Mouse (Mus musculus) naive thymus-derived CD4-positive, alpha-beta T cell, adult 5 months (primary cell): ENCODE measurements around the gene Cd3e. TPM values are rescaled to one million over a fixed set of nuclear protein-coding genes. Genes with fewer than 3 reads are reported as not detected.

Experiments
- polyA plus RNA-seq: library from polyadenylated mRNA; unstranded; fragments of 100-300 nt; shearing (Covaris generic); gene quantifications from one replicate; pipeline ENCODE4 v1.2.1, GENCODE M21; 2017

The Cd3e gene
- polyA plus RNA-seq = 970 TPM

DNA sequence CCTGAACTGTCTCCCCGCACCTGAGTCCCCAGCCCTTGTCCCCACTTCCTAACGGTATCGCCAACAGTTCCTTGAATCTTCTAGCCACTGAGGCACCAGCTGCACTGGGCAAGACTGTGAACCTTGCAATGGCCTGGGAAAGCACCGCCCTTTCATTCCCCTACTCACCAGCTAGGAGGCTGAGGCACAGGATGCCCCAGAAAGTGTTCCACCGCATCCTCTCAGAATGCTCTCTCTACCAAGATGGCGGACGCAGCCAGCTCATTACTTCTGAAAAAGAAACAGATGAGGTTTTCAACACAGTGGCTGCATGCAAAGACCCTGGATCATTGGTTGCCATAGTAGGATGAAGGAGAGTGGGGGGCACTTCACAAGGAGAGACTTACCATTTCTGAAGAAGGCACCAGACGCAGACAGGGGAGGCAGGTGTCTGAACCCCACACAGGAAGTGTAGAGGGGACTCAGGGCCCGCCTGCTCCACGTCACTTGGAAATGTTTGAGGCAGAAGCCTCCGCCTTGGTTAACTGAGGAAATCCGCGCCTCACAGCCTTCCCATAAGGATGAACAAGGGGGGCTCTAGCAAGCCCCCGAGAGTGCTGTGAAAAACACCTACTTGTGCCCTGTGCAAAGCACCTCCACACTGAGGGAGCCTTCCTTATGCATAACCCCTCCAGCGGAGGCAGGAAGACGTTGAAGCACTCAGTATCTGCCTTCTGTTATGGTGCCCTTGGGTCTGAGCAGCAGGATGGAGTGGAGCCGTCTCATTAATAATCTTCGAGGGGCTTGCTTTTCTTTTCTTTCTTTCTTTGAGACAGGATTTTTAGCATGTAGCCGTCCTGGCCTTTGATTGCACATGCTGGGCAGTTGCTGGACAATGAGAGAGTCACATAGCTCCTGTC is at the start of gene Cd3e:
Gene Cd3e, minus strand, starts transcription at position 448 of the 899 bp plus-strand sequence.

GRCm38 (mm10) chr9:45055082-45055713 is 45.8 kb upstream of the Cd3e start, which contains the start of gene Mpzl3:
Mpzl3 (plus strand) TSS chr9:45055186.

DNA sequence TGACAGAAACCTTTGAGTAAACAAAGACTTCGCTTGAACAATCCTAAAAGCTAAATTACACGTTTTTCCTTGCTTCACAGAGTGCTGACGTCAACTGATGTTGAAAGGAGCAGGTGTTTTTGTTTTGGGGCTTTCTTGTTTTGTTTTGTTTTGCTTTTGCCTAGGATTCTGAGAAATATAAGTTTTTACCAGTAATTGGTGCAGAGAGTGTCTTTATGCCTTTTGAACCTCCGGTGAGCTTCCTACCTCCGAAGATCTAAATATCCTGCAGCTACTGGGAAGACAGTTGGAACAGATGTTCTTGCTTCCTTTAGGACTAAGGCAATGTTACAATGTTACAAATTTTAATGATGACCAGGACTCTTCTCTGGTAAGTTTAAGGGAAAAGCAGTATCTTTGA is 30.1 kb upstream of the Cd3e start, which contains the start of gene Mpzl2:
Gene Mpzl2, plus strand, starts transcription at position 301 of the 400 bp plus-strand sequence.

DNA sequence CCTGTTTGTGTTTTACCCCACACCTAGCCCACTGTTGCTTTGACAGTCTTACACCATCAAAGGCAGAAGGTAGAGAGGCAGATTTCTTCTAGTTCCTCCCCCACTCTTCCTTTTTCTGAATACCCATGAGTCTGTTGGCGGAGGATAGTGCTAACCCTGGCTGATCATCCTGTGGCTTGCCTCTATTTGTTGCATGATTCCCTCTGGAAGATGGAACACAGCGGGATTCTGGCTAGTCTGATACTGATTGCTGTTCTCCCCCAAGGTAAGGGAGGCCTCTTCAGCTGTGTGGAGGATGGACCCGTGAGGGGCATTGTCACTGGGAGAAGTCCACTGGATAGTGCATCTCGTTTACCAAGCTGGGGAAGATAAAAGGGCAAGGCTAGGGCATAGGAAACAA is 27.8 kb downstream of the Cd3e start, which contains the start of gene Cd3d:
Gene Cd3d, plus strand, starts transcription at position 111 of the 400 bp plus-strand sequence.

DNA sequence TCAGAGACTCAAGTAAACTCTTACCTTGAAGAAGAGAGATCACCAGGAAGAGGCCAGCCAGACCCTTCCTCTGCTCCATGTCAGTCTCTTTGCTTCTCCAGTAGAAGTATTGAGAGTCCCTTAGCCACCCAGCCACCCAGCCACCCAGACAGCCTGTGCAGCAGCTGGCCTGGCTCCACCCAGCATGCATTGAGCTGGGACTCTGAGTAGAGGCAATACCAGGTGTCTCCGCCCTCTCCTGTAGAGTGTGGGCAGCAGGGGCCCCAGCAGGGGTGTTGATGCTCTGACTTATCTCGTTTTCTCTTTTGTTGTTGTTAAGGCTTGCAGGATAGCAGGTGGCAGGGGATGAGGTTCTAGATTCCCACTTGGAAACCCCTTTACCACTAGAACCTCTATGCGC is 29.2 kb downstream of the Cd3e start, which contains the start of gene Cd3g:
Gene Cd3g, minus strand, starts transcription at position 190 of the 400 bp plus-strand sequence.

DNA sequence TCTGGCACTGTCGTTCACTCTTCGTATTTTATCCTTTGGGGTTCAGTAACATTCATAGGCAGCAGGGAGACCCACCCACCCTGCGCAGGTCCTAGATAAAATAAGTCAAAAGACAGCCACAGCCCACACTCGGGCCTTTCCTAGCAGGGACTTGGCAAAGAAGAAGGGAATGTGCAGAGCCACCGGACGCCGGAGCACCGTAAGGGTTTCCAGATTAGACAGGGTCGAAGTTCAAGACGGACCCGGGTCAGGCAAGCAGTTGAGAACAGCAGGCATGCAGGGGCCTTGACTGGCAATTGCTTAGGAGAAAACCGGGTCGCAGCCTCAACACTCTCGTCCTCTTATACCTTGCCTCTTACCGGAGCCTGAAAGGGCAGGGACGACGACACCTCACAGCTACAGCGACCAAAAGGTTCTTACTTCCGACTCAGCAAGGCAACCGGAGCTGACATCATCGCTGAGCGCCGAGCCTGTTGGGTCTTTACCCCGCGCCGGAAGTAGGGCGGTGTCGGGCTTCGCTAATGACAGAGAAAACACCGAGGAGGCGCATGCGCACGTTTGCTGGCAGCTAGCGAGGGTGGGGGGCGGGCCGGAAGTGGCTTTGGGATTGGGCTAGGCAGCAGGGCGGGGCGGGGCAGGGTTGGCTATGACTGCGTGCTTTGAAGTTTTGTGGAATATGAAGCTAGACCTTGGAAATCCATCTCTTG is 44.1 kb downstream of the Cd3e start, which contains the start of gene Ube4a:
Gene Ube4a, minus strand, starts transcription at position 475 of the 707 bp plus-strand sequence.

Other genes with a start within 250 kb of the Cd3e start
- 150 TPM for gene Arcn1, start 241.8 kb downstream of the Cd3e start, polyA plus RNA-seq
- gene Ift46, start 241.7 kb downstream of the Cd3e start, polyA plus RNA-seq = 23.7 TPM
- gene Tmem25, start 210.3 kb downstream of the Cd3e start, polyA plus RNA-seq = not detected
- not detected for gene Ttc36, start 206.6 kb downstream of the Cd3e start, polyA plus RNA-seq
- 81.7 TPM for gene Kmt2a, start 128.3 kb downstream of the Cd3e start, polyA plus RNA-seq
- 245 TPM for gene Atp5l, start 88.9 kb downstream of the Cd3e start, polyA plus RNA-seq
- 48.9 TPM for gene Ube4a, start 44.0 kb downstream of the Cd3e start, polyA plus RNA-seq
- 741 TPM for gene Cd3g, start 29.2 kb downstream of the Cd3e start, polyA plus RNA-seq
- gene Cd3d, start 27.8 kb downstream of the Cd3e start, polyA plus RNA-seq = 510 TPM
- gene Mpzl2, start 30.2 kb upstream of the Cd3e start, polyA plus RNA-seq = 0.12 TPM
- 18.5 TPM for gene Mpzl3, start 45.6 kb upstream of the Cd3e start, polyA plus RNA-seq
- 6.5 TPM for gene Jaml, start 69.6 kb upstream of the Cd3e start, polyA plus RNA-seq
- gene Scn2b, start 108.2 kb upstream of the Cd3e start, polyA plus RNA-seq = not detected
- gene Scn4b, start 128.8 kb upstream of the Cd3e start, polyA plus RNA-seq = not detected
- 0.27 TPM for gene BC049352, start 172.4 kb upstream of the Cd3e start, polyA plus RNA-seq
- not detected for gene Tmprss4, start 194.5 kb upstream of the Cd3e start, polyA plus RNA-seq